Mouse (Mus musculus) CH12.LX (cell line): Measurements from ENCODE around the gene Gh. TPM values are rescaled to one million over a fixed set of nuclear protein-coding genes. Genes with fewer than 3 reads are reported as not detected.

Source experiments
- DNase-seq: peaks from one replicate; pipeline ENCODE4 v3.0.0-alpha.2; 2013; ENCODE audit errors: extremely low read depth
- H3K27ac ChIP-seq: 2 replicates; pipeline ENCODE4 v1.5.1; 2012; ENCODE audit warnings: low read depth, mild to moderate bottlenecking, control low read depth, moderate library complexity; ENCODE audit not compliant: insufficient read depth
- H3K27me3 ChIP-seq: replicated peaks from 2 replicates; pipeline ENCODE3; 2012; ENCODE audit warnings: inconsistent platforms
- H3K36me3 ChIP-seq, 2 experiments: replicated peaks in 1 of 2; 2 replicates each; pipeline versions ENCODE3 to v1.6.1; 2012; ENCODE audit warnings: inconsistent platforms in 1 of 2, low read length in 1 of 2, mild to moderate bottlenecking in 1 of 2, mixed read lengths in 1 of 2, moderate library complexity in 1 of 2; ENCODE audit not compliant: control insufficient read depth in 1 of 2, insufficient read depth in 1 of 2
- H3K4me1 ChIP-seq, 2 experiments: 2 replicates each; pipeline ENCODE4 v1.6.1; 2012; ENCODE audit warnings: inconsistent platforms in 1 of 2, moderate library complexity in 1 of 2; ENCODE audit not compliant: insufficient read depth in 2 of 2, control insufficient read depth in 1 of 2
- H3K4me2 ChIP-seq: 2 replicates; pipeline ENCODE4 v1.6.1; 2012; ENCODE audit warnings: low read depth, mild to moderate bottlenecking, control low read depth; ENCODE audit not compliant: poor library complexity, insufficient read depth, severe bottlenecking
- H3K4me3 ChIP-seq, 3 experiments: fragments of 150-350 bp in 1 of 3; sonication (generic) in 1 of 3; replicated peaks in 1 of 3; 2 replicates each; pipeline versions ENCODE3 to v1.5.1; 2011 to 2012; ENCODE audit warnings: low read depth in 2 of 3, low read length in 2 of 3, mild to moderate bottlenecking in 2 of 3, moderate library complexity in 2 of 3, control low read depth in 1 of 3, improper control_type of control experiment in 1 of 3, inconsistent platforms in 1 of 3, mixed read lengths in 1 of 3; ENCODE audit not compliant: poor library complexity in 1 of 3
- H3K79me2 ChIP-seq: replicated peaks from 2 replicates; pipeline ENCODE4 v1.6.1; 2012; ENCODE audit warnings: mild to moderate bottlenecking, moderate library complexity; ENCODE audit not compliant: control insufficient read depth, poor library complexity, insufficient read depth, severe bottlenecking; ENCODE audit errors: extremely low read depth
- H3K9ac ChIP-seq: 2 replicates; pipeline ENCODE4 v1.6.1; 2012; ENCODE audit warnings: low read depth, mild to moderate bottlenecking, control low read depth, moderate library complexity; ENCODE audit not compliant: insufficient read depth
- H3K9me3 ChIP-seq: replicated peaks from 2 replicates; pipeline ENCODE3; 2012; ENCODE audit warnings: low read length, inconsistent platforms, mixed read lengths
- BHLHE40 ChIP-seq: IDR thresholded peaks from 2 replicates; pipeline ENCODE4 v1.6.1; 2011; ENCODE audit warnings: mild to moderate bottlenecking, low read depth, low read length, improper control_type of control experiment
- CHD1 ChIP-seq: IDR thresholded peaks from 2 replicates; pipeline ENCODE4 v1.6.1; 2012; ENCODE audit warnings: low read depth, low read length, improper control_type of control experiment, inconsistent platforms
- CTCF ChIP-seq, 2 experiments: IDR thresholded peaks in 1 of 2; conservative IDR thresholded peaks in 1 of 2; 2 replicates each; pipeline ENCODE4 v1.5.1; 2011 to 2012; ENCODE audit warnings: low read depth in 2 of 2, low read length in 2 of 2, improper control_type of control experiment in 1 of 2, inconsistent platforms in 1 of 2, mild to moderate bottlenecking in 1 of 2, moderate library complexity in 1 of 2
- E2F4 ChIP-seq: IDR thresholded peaks from 2 replicates; pipeline ENCODE4 v1.6.1; 2011; ENCODE audit warnings: low read depth, low read length, improper control_type of control experiment; ENCODE audit not compliant: insufficient replicate concordance
- EP300 ChIP-seq: IDR thresholded peaks from 2 replicates; pipeline ENCODE4 v1.6.1; 2011; ENCODE audit warnings: low read length, improper control_type of control experiment
- HCFC1 ChIP-seq: IDR thresholded peaks from 2 replicates; pipeline ENCODE4 v1.6.1; 2012; ENCODE audit warnings: low read depth, mild to moderate bottlenecking, inconsistent platforms, low read length, improper control_type of control experiment
- IRF4 ChIP-seq: IDR thresholded peaks from 2 replicates; pipeline ENCODE4 v1.6.1; 2014; ENCODE audit warnings: low read depth, mild to moderate bottlenecking, inconsistent platforms, low read length, improper control_type of control experiment
- JUN ChIP-seq: IDR thresholded peaks from 2 replicates; pipeline ENCODE4 v1.6.1; 2011; ENCODE audit warnings: low read depth, mild to moderate bottlenecking, low read length, improper control_type of control experiment, moderate library complexity; ENCODE audit not compliant: insufficient read depth
- JUND ChIP-seq: conservative IDR thresholded peaks from 2 replicates; pipeline ENCODE4 v1.6.1; 2011; ENCODE audit warnings: low read depth, low read length, improper control_type of control experiment
- KAT2A ChIP-seq: IDR thresholded peaks from 2 replicates; pipeline ENCODE4 v1.6.1; 2012; ENCODE audit warnings: low read length, improper control_type of control experiment, inconsistent platforms; ENCODE audit not compliant: insufficient replicate concordance
- MAX ChIP-seq: IDR thresholded peaks from 2 replicates; pipeline ENCODE4 v1.6.1; 2011; ENCODE audit warnings: low read length, improper control_type of control experiment
- MEF2A ChIP-seq: IDR thresholded peaks from 2 replicates; pipeline ENCODE4 v1.6.1; 2014; ENCODE audit warnings: low read depth, mild to moderate bottlenecking, inconsistent platforms, low read length, improper control_type of control experiment, borderline replicate concordance
- MXI1 ChIP-seq: IDR thresholded peaks from 2 replicates; pipeline ENCODE4 v1.6.1; 2011; ENCODE audit warnings: mild to moderate bottlenecking, low read depth, low read length, improper control_type of control experiment
- MYC ChIP-seq: IDR thresholded peaks from 2 replicates; pipeline ENCODE4 v1.6.1; 2011; ENCODE audit warnings: low read depth, mild to moderate bottlenecking, improper control_type of control experiment, low read length
- NELFE ChIP-seq: IDR thresholded peaks from 2 replicates; pipeline ENCODE4 v1.6.1; 2011; ENCODE audit warnings: low read depth, low read length, improper control_type of control experiment
- POLR2A ChIP-seq: IDR thresholded peaks from 2 replicates; pipeline ENCODE4 v1.6.1; 2011; ENCODE audit warnings: low read depth, mild to moderate bottlenecking, improper control_type of control experiment, low read length
- POLR2AphosphoS2 ChIP-seq: IDR thresholded peaks from 2 replicates; pipeline ENCODE4 v1.6.1; 2011; ENCODE audit warnings: low read depth, low read length, improper control_type of control experiment
- RAD21 ChIP-seq: IDR thresholded peaks from 2 replicates; pipeline ENCODE4 v1.6.1; 2011; ENCODE audit warnings: low read depth, mild to moderate bottlenecking, low read length, improper control_type of control experiment, moderate library complexity
- RCOR1 ChIP-seq: conservative IDR thresholded peaks from 2 replicates; pipeline ENCODE4 v1.6.1; 2012; ENCODE audit warnings: low read depth, mild to moderate bottlenecking, inconsistent platforms, low read length, improper control_type of control experiment
- SIN3A ChIP-seq: IDR thresholded peaks from 2 replicates; pipeline ENCODE4 v1.6.1; 2012; ENCODE audit warnings: low read length, improper control_type of control experiment, inconsistent platforms
- SMC3 ChIP-seq: IDR thresholded peaks from 2 replicates; pipeline ENCODE4 v1.6.1; 2011; ENCODE audit warnings: low read depth, low read length, improper control_type of control experiment
- TBP ChIP-seq: conservative IDR thresholded peaks from 2 replicates; pipeline ENCODE4 v1.6.1; 2011; ENCODE audit warnings: low read depth, low read length, improper control_type of control experiment
- TCF12 ChIP-seq: IDR thresholded peaks from 2 replicates; pipeline ENCODE4 v1.6.1; 2014; ENCODE audit warnings: low read depth, mild to moderate bottlenecking, inconsistent platforms, low read length, improper control_type of control experiment
- USF1 ChIP-seq: IDR thresholded peaks from 2 replicates; pipeline ENCODE4 v1.6.1; 2014; ENCODE audit warnings: low read depth, mild to moderate bottlenecking, inconsistent platforms, low read length, improper control_type of control experiment
- USF2 ChIP-seq: conservative IDR thresholded peaks from 2 replicates; pipeline ENCODE4 v1.6.1; 2011; ENCODE audit warnings: low read depth, low read length, improper control_type of control experiment
- ZC3H11A ChIP-seq: IDR thresholded peaks from 2 replicates; pipeline ENCODE4 v1.6.1; 2012; ENCODE audit warnings: low read depth, mild to moderate bottlenecking, inconsistent platforms, low read length, improper control_type of control experiment
- ZKSCAN1 ChIP-seq: IDR thresholded peaks from 2 replicates; pipeline ENCODE4 v1.6.1; 2012; ENCODE audit warnings: low read depth, inconsistent platforms, low read length, improper control_type of control experiment, borderline replicate concordance
- ZMIZ1 ChIP-seq: IDR thresholded peaks from 2 replicates; pipeline ENCODE4 v1.6.1; 2012; ENCODE audit warnings: low read depth, mild to moderate bottlenecking, inconsistent platforms, low read length, improper control_type of control experiment
- dilution Hi-C: fragments of 300-500 bp; cut with MboI; formaldehyde crosslinking; loops from 2 replicates; pipeline ENCODE4 v1.14.3; 2020; ENCODE audit warnings: low sequenced_read_pairs; ENCODE audit not compliant: extremely low pct_unique_long_range_greater_than_20kb, extremely low pct_ligation_motif_present
- in situ Hi-C: fragments of 300-500 bp; cut with MboI; formaldehyde crosslinking; loops from 3 replicates; pipeline ENCODE4 v1.14.3; 2019; ENCODE audit warnings: low sequenced_read_pairs, low pct_ligation_motif_present, low pct_unique_long_range_greater_than_20kb, mixed read lengths
- polyA plus RNA-seq: library from polyadenylated mRNA; unstranded; fragments of >175 nt; gene quantifications from 2 replicates; pipeline ENCODE4 v1.2.1, GENCODE M21; 2012; ENCODE audit warnings: low read depth; ENCODE audit not compliant: insufficient read length
- total RNA-seq, 2 experiments: library from RNA; depleted of rRNA; stranded (reverse); fragments of 300-350 nt in 1 of 2; fragments of >200 nt in 1 of 2; gene quantifications; 2 replicates each; pipeline ENCODE4 v1.2.3; 2012 to 2014

Gh gene
- total and polyA plus RNA-seq, 3 experiments = 0.38 to 1.0 (median 0.68) TPM

- TF ChIP-seq SMC3 (peak; percentile 40; the same call in 1 of the 2 replicates), USF1 (peak; percentile 47), NELFE (peak; percentile 52), SIN3A (peak; percentile 76), POLR2AphosphoS2 (no peak), TBP (peak; percentile 57; the same call in 1 of the 2 replicates), ZMIZ1 (no peak), POLR2A (peak; percentile 63), JUND (0 out of 2 replicates have a peak, but pooled peaks have one; percentile 27), RCOR1 (no peak; the same call in 1 of the 2 replicates), E2F4 (no peak)
Measured at GRCm38 (mm10) chr11:106276454-106276853, 25.2 kb downstream of the Gh start, which contains the start of gene Tcam1 (continued).

- Histone ChIP-seq H3K4me1 (peaks cover 15 to 35% of the 10 kb centered on the region in 2 experiments), H3K79me2 (peaks cover 22% of the 10 kb centered on the region)
- TF ChIP-seq KAT2A (no peak), CTCF (conservative IDR thresholded peaks at IDR 0.05 in 1 of 2, IDR thresholded peaks at IDR 0.05 in 1 of 2; ENCODE audit: low read depth in 2 of 2, low read length in 2 of 2) (no peak), NELFE (no peak), MAX (no peak), RCOR1 (no peak), IRF4 (no peak), MEF2A (no peak), MYC (no peak), TCF12 (no peak), E2F4 (no peak), SIN3A (no peak), HCFC1 (no peak)
- TF ChIP-seq, all 38 proteins: peak for 0
- H3K4me3 ChIP-seq = no peak overlapping the region
- no peak for DNase-seq
- in situ Hi-C loops (no loop called here), dilution Hi-C loops (no loop called here)
- H3K36me3 ChIP-seq = peaks cover 0 to 6% of the 10 kb centered on the region in 2 experiments
- no peak overlapping the region for H3K27ac ChIP-seq
- H3K9me3 ChIP-seq = no peaks in the 10 kb centered on the region
- no peak overlapping the region for H3K9ac ChIP-seq
- H3K4me2 ChIP-seq = no peak overlapping the region
- peaks cover 2% of the 10 kb centered on the region for H3K27me3 ChIP-seq
Measured at GRCm38 (mm10) chr11:106274971-106275411, 26.7 kb downstream of the Gh start.

GRCm38 (mm10) chr11:106274374-106274773, 27.3 kb downstream of the Gh start:
- Histone ChIP-seq H3K36me3 (peaks cover 0 to 7% of the 10 kb centered on the region in 2 experiments), H3K9me3 (no peaks in the 10 kb centered on the region), H3K27ac (no peak overlapping the region), H3K79me2 (peaks cover 26% of the 10 kb centered on the region), H3K4me1 (peaks cover 15 to 38% of the 10 kb centered on the region in 2 experiments), H3K4me3 (no peak overlapping the region)
- in situ Hi-C loops = no loop called here
- no peak for TF ChIP-seq CTCF (conservative IDR thresholded peaks at IDR 0.05 in 1 of 2, IDR thresholded peaks at IDR 0.05 in 1 of 2; ENCODE audit: low read depth in 2 of 2, low read length in 2 of 2)
- no peak for TF ChIP-seq CHD1
- TF ChIP-seq HCFC1 = no peak
- TF ChIP-seq MAX = no peak
- no peak for TF ChIP-seq MEF2A
- no peak for TF ChIP-seq USF2
- no peak for TF ChIP-seq MXI1
- no peak for TF ChIP-seq ZKSCAN1
- no peak for TF ChIP-seq POLR2AphosphoS2
- TF ChIP-seq ZC3H11A = no peak
- no peak for TF ChIP-seq SMC3
- TF ChIP-seq JUN = no peak
- TF ChIP-seq EP300 = no peak
- TF ChIP-seq RAD21 = no peak
- no peak for TF ChIP-seq BHLHE40
- TF ChIP-seq, all 38 proteins: peak for 0
- Histone ChIP-seq H3K9ac (no peak overlapping the region), H3K4me2 (no peak overlapping the region), H3K27me3 (peaks cover 2% of the 10 kb centered on the region)
- no peak for DNase-seq
- dilution Hi-C loops = no loop called here
